In genomic region chr3:29098467-29098866, GRCm38 (mm10) we compare ENCODE assay signal across 23 mouse cellular contexts. TPM values are rescaled to one million over a fixed set of nuclear protein-coding genes. Genes with fewer than 3 reads are reported as not detected.
"Had no signal": no experiment of that assay in that cellular context is flagged by ENCODE, and none has a peak within 500 bp of the region (broad histone marks: within the 10 kb centered on the region; RNA-seq: fewer than 3 reads in every experiment).

No protein-coding gene starts in this region.

- H3K36me3 ChIP-seq: liver, embryonic 12.5 days; lung, embryonic 15.5 days; midbrain, embryonic 10.5 days; midbrain, embryonic 12.5 days; neural tube, embryonic 13.5 days; neural tube, embryonic 15.5 days had no signal

- H3K4me1 ChIP-seq: liver, embryonic 12.5 days; lung, embryonic 15.5 days; midbrain, embryonic 12.5 days; neural tube, embryonic 13.5 days; neural tube, embryonic 15.5 days had no signal

- H3K4me2 ChIP-seq: liver, embryonic 12.5 days; lung, embryonic 15.5 days; midbrain, embryonic 12.5 days; neural tube, embryonic 13.5 days; neural tube, embryonic 15.5 days had no signal

- ATAC-seq: liver, embryonic 12.5 days; midbrain, embryonic 16.5 days had no signal

- H3K9me3 ChIP-seq: liver, embryonic 12.5 days; lung, embryonic 15.5 days; midbrain, embryonic 10.5 days; midbrain, embryonic 12.5 days; neural tube, embryonic 13.5 days; neural tube, embryonic 15.5 days had no signal

- H3K27me3 ChIP-seq: liver, embryonic 12.5 days; lung, embryonic 15.5 days; midbrain, embryonic 12.5 days; neural tube, embryonic 13.5 days; neural tube, embryonic 15.5 days had no signal

- H3K9ac ChIP-seq: liver, embryonic 12.5 days; liver, embryonic 14.5 days; lung, embryonic 15.5 days; midbrain, embryonic 12.5 days; neural tube, embryonic 13.5 days; neural tube, embryonic 15.5 days had no signal

- DNase-seq: lung, adult 2 months; lung, postnatal 14 days; midbrain, embryonic 14.5 days; retina, postnatal 1 day; right cerebral cortex, adult 18-20 months; right cerebral cortex, postnatal 25 days; right cerebral cortex, postnatal 4 days; spleen, adult 18-20 months; thymus, adult 2 months; thymus, postnatal 25 days; thymus, postnatal 4 days had no signal

- H3K4me3 ChIP-seq: liver, embryonic 12.5 days; lung, embryonic 15.5 days; midbrain, embryonic 10.5 days; midbrain, embryonic 12.5 days; myocyte; neural tube, embryonic 13.5 days; neural tube, embryonic 15.5 days had no signal

- H3K27ac ChIP-seq: liver, embryonic 12.5 days; liver, embryonic 14.5 days; lung, embryonic 15.5 days; midbrain, embryonic 10.5 days; midbrain, embryonic 12.5 days; neural tube, embryonic 13.5 days; neural tube, embryonic 15.5 days had no signal

RNA-seq across cellular contexts. Expression of gene Egfem1, which starts 16.6 kb away (rescaled TPM):
- total RNA-seq: megakaryocyte-erythroid progenitor cell, adult 5-6 weeks had no signal
- polyA plus RNA-seq: myocyte; small intestine, adult 2 months; thymus, adult 2 months; urinary bladder, adult 2 months had no signal
